Mouse (Mus musculus): Measurements from ENCODE around the gene Gtf3c2. TPM values are rescaled to one million over a fixed set of nuclear protein-coding genes. Genes with fewer than 3 reads are reported as not detected.

The Gtf3c2 gene
- total and polyA plus RNA-seq, 3 experiments, result 22.8 to 96.9 (median 49.4) TPM

GRCm38 (mm10) chr5:31226641-31227040, 46.7 kb upstream of the Gtf3c2 start:
- H3K27ac ChIP-seq (ENCODE audit: insufficient read depth, low read depth), result no peak overlapping the region
- TF ChIP-seq NRF1 (IDR thresholded peaks at IDR 0.05; ENCODE audit: low read depth, low read length) (no peak), BHLHE40 (IDR thresholded peaks at IDR 0.05; ENCODE audit: low read depth, low read length) (no peak), ZC3H11A (IDR thresholded peaks at IDR 0.05; ENCODE audit: low read depth, low read length) (no peak), POLR2A (IDR thresholded peaks at IDR 0.05; ENCODE audit: low read depth, low read length) (no peak), SMC3 (IDR thresholded peaks at IDR 0.05; ENCODE audit: low read depth, low read length) (no peak), USF1 (IDR thresholded peaks at IDR 0.05; ENCODE audit: low read depth, low read length) (no peak), MEF2A (IDR thresholded peaks at IDR 0.05; ENCODE audit: borderline replicate concordance, low read depth, low read length) (no peak), JUN (IDR thresholded peaks at IDR 0.05; ENCODE audit: insufficient read depth, low read depth, low read length) (no peak), GABPA (IDR thresholded peaks at IDR 0.05; ENCODE audit: insufficient replicate concordance, low read depth, low read length) (no peak), TCF12 (IDR thresholded peaks at IDR 0.05; ENCODE audit: low read depth, low read length) (no peak), POLR2AphosphoS2 (IDR thresholded peaks at IDR 0.05; ENCODE audit: low read depth, low read length) (no peak), NELFE (IDR thresholded peaks at IDR 0.05; ENCODE audit: low read depth, low read length) (no peak), CTCF (conservative IDR thresholded peaks at IDR 0.05 in 1 of 2, IDR thresholded peaks at IDR 0.05 in 1 of 2; ENCODE audit: low read depth in 2 of 2, low read length in 2 of 2) (no peak), USF2 (conservative IDR thresholded peaks at IDR 0.05; ENCODE audit: low read depth, low read length) (no peak)
- no peaks in the 10 kb centered on the region for H3K9me3 ChIP-seq (replicated peaks; ENCODE audit: low read length)
- dilution Hi-C loops (cut with MboI; ENCODE audit: extremely low pct_ligation_motif_present, extremely low pct_unique_long_range_greater_than_20kb, low sequenced_read_pairs), result no loop called here
- no peak overlapping the region for H3K9ac ChIP-seq (ENCODE audit: insufficient read depth, low read depth)
- no peak overlapping the region for H3K4me3 ChIP-seq (replicated peaks in 1 of 3; ENCODE audit: low read depth in 2 of 3, low read length in 2 of 3, poor library complexity in 1 of 3)
- no peak for DNase-seq (ENCODE audit: extremely low read depth)
- H3K79me2 ChIP-seq (replicated peaks; ENCODE audit: control insufficient read depth, extremely low read depth, insufficient read depth, poor library complexity, severe bottlenecking), result no peaks in the 10 kb centered on the region
- H3K27me3 ChIP-seq (replicated peaks), result no peaks in the 10 kb centered on the region
- H3K4me2 ChIP-seq (ENCODE audit: insufficient read depth, low read depth, poor library complexity, severe bottlenecking), result no peak overlapping the region
- in situ Hi-C loops (cut with MboI; ENCODE audit: low pct_ligation_motif_present, low pct_unique_long_range_greater_than_20kb, low sequenced_read_pairs), result no loop called here
- H3K4me1 ChIP-seq (ENCODE audit: control insufficient read depth in 1 of 2, insufficient read depth in 2 of 2), result no peaks in the 10 kb centered on the region
- H3K36me3 ChIP-seq (replicated peaks in 1 of 2; ENCODE audit: control insufficient read depth in 1 of 2, insufficient read depth in 1 of 2, low read length in 1 of 2), result no peaks in the 10 kb centered on the region

GRCm38 (mm10) chr5:31222696-31223095, 42.8 kb upstream of the Gtf3c2 start:
- Histone ChIP-seq H3K4me3 (replicated peaks in 1 of 3; ENCODE audit: low read depth in 2 of 3, low read length in 2 of 3, poor library complexity in 1 of 3) (no peak overlapping the region), H3K27me3 (replicated peaks) (no peaks in the 10 kb centered on the region), H3K36me3 (replicated peaks in 1 of 2; ENCODE audit: control insufficient read depth in 1 of 2, insufficient read depth in 1 of 2, low read length in 1 of 2) (no peaks in the 10 kb centered on the region), H3K4me2 (ENCODE audit: insufficient read depth, low read depth, poor library complexity, severe bottlenecking) (no peak overlapping the region), H3K27ac (ENCODE audit: insufficient read depth, low read depth) (no peak overlapping the region), H3K4me1 (ENCODE audit: control insufficient read depth in 1 of 2, insufficient read depth in 2 of 2) (peaks cover 0 to 7% of the 10 kb centered on the region in 2 experiments; a peak in 2 of 4 replicates), H3K9me3 (replicated peaks; ENCODE audit: low read length) (no peaks in the 10 kb centered on the region), H3K79me2 (replicated peaks; ENCODE audit: control insufficient read depth, extremely low read depth, insufficient read depth, poor library complexity, severe bottlenecking) (peaks cover 24% of the 10 kb centered on the region), H3K9ac (ENCODE audit: insufficient read depth, low read depth) (no peak overlapping the region)
- in situ Hi-C loops (cut with MboI; ENCODE audit: low pct_ligation_motif_present, low pct_unique_long_range_greater_than_20kb, low sequenced_read_pairs) (no loop called here), dilution Hi-C loops (cut with MboI; ENCODE audit: extremely low pct_ligation_motif_present, extremely low pct_unique_long_range_greater_than_20kb, low sequenced_read_pairs) (no loop called here)
- TF ChIP-seq ZC3H11A (IDR thresholded peaks at IDR 0.05; ENCODE audit: low read depth, low read length) (no peak), JUND (conservative IDR thresholded peaks at IDR 0.05; ENCODE audit: low read depth, low read length) (no peak), ELF1 (IDR thresholded peaks at IDR 0.05; ENCODE audit: low read depth, low read length) (no peak), SMC3 (IDR thresholded peaks at IDR 0.05; ENCODE audit: low read depth, low read length) (no peak), KAT2A (IDR thresholded peaks at IDR 0.05; ENCODE audit: insufficient replicate concordance, low read length) (no peak), NELFE (IDR thresholded peaks at IDR 0.05; ENCODE audit: low read depth, low read length) (no peak), PAX5 (IDR thresholded peaks at IDR 0.05; ENCODE audit: low read length) (no peak), ZKSCAN1 (IDR thresholded peaks at IDR 0.05; ENCODE audit: borderline replicate concordance, low read depth, low read length) (no peak), POLR2A (IDR thresholded peaks at IDR 0.05; ENCODE audit: low read depth, low read length) (no peak), USF1 (IDR thresholded peaks at IDR 0.05; ENCODE audit: low read depth, low read length) (no peak), JUN (IDR thresholded peaks at IDR 0.05; ENCODE audit: insufficient read depth, low read depth, low read length) (no peak), GABPA (IDR thresholded peaks at IDR 0.05; ENCODE audit: insufficient replicate concordance, low read depth, low read length) (no peak), IRF4 (IDR thresholded peaks at IDR 0.05; ENCODE audit: low read depth, low read length) (no peak)
- no peak for DNase-seq (ENCODE audit: extremely low read depth)

All from CH12.LX (cell line).